Mouse (Mus musculus) forebrain, embryonic 11.5 days (tissue): ENCODE results near the gene Slc5a2. TPM values are rescaled to one million over a fixed set of nuclear protein-coding genes. Genes with fewer than 3 reads are reported as not detected.

Experiments used
- microRNA-seq: library from miRNA; unstranded; fragments of <30 nt; microRNA quantifications from one replicate; pipeline ENCODE4, GENCODE M21; 2016; ENCODE audit not compliant: insufficient number of aligned reads
- polyA plus RNA-seq: library from polyadenylated mRNA; unstranded; fragments of >200 nt; fragmentation: Nextera tagmentation; extraction: Ambion mirVana; gene quantifications from 2 replicates; pipeline ENCODE4 v1.2.1, GENCODE M21; 2014

Slc5a2 gene
- polyA plus RNA-seq, 1 experiment from 2014 or later: 0.35 TPM

Small RNA genes within 50 kb of the gene (microRNA-seq; reads per million reads assigned to microRNA genes)
- not detected for gene Mir3103

Other genes with a start within 250 kb of the Slc5a2 start
- 0.40 and 0.57 TPM in 2 replicates for gene Itgam, start 203.0 kb upstream of the Slc5a2 start, polyA plus RNA-seq
- not detected in 2 replicates for gene Gm49368, start 203.0 kb upstream of the Slc5a2 start, polyA plus RNA-seq
- gene Itgax, start 136.1 kb upstream of the Slc5a2 start, polyA plus RNA-seq: not detected in 2 replicates
- not detected in 2 replicates for gene Itgad, start 111.3 kb upstream of the Slc5a2 start, polyA plus RNA-seq
- gene Cox6a2, start 59.3 kb upstream of the Slc5a2 start, polyA plus RNA-seq: not detected in 2 replicates
- 11.8 and 13.3 TPM in 2 replicates for gene Armc5, start 28.3 kb upstream of the Slc5a2 start, polyA plus RNA-seq
- gene 9130023H24Rik, start 27.6 kb upstream of the Slc5a2 start, polyA plus RNA-seq: 13.2 and 13.3 TPM in 2 replicates
- 34.1 and 35.5 TPM in 2 replicates for gene Tgfb1i1, start 18.8 kb upstream of the Slc5a2 start, polyA plus RNA-seq
- gene BC017158, start 32.5 kb downstream of the Slc5a2 start, polyA plus RNA-seq: 23.8 and 24.9 TPM in 2 replicates
- gene Rgs10, start 153.1 kb downstream of the Slc5a2 start, polyA plus RNA-seq: 6.0 and 6.6 TPM in 2 replicates
- gene Tial1, start 196.1 kb downstream of the Slc5a2 start, polyA plus RNA-seq: 37.9 and 48.2 TPM in 2 replicates